Mouse (Mus musculus): ENCODE measurements around the gene Glipr1l1.
"Not testable (repeated sequence)": the region's sequence is repeated elsewhere in the genome, so short reads cannot be mapped to it uniquely, and the experiment has no call there.

The Glipr1l1 gene

GRCm38 (mm10) chr10:112059702-112060582 lies at the start of gene Glipr1l1:
Glipr1l1 (plus strand) TSS chr10:112060189.
- DNase-seq (ENCODE audit: low spot score): peak; percentile 64

GRCm38 (mm10) chr10:112023585-112023984 lies 36.4 kb upstream of the Glipr1l1 start:
- DNase-seq (ENCODE audit: low spot score): no peak

- DNase-seq (ENCODE audit: low spot score): not testable (repeated sequence)
Measured at GRCm38 (mm10) chr10:112028689-112029088, 31.3 kb upstream of the Glipr1l1 start.

GRCm38 (mm10) chr10:112043523-112043922 lies 16.5 kb upstream of the Glipr1l1 start:
- not testable (repeated sequence) for DNase-seq (ENCODE audit: low spot score)

- DNase-seq (ENCODE audit: low spot score): not testable (repeated sequence)
Measured at GRCm38 (mm10) chr10:112044283-112044682, 15.7 kb upstream of the Glipr1l1 start.

- DNase-seq (ENCODE audit: low spot score): no peak
Measured at GRCm38 (mm10) chr10:112051220-112051619, 8.8 kb upstream of the Glipr1l1 start.

GRCm38 (mm10) chr10:112051956-112052355 lies 8.0 kb upstream of the Glipr1l1 start:
- DNase-seq (ENCODE audit: low spot score): not testable (repeated sequence)

- not testable (repeated sequence) for DNase-seq (ENCODE audit: low spot score)
Measured at GRCm38 (mm10) chr10:112060583-112060934, 570 bp downstream of the Glipr1l1 start.

- DNase-seq (ENCODE audit: low spot score): no peak
Measured at GRCm38 (mm10) chr10:112080044-112080443, 20.1 kb downstream of the Glipr1l1 start.

- DNase-seq (ENCODE audit: low spot score): no peak
Measured at GRCm38 (mm10) chr10:112083157-112083556, 23.2 kb downstream of the Glipr1l1 start, which contains the start of gene Glipr1l2. Glipr1l2 (plus strand) TSS chr10:112083354.

GRCm38 (mm10) chr10:112105785-112106184 lies 45.8 kb downstream of the Glipr1l1 start:
- DNase-seq (ENCODE audit: low spot score): peak; percentile 32

GRCm38 (mm10) chr10:112110401-112110800 lies 50.4 kb downstream of the Glipr1l1 start:
- no peak for DNase-seq (ENCODE audit: low spot score)

GRCm38 (mm10) chr10:112125090-112125489 lies 65.1 kb downstream of the Glipr1l1 start:
- DNase-seq (ENCODE audit: low spot score): not testable (repeated sequence)

- DNase-seq (ENCODE audit: low spot score): not testable (repeated sequence)
Measured at GRCm38 (mm10) chr10:112127682-112128230, 67.8 kb downstream of the Glipr1l1 start.
